Mouse (Mus musculus): ENCODE results near the gene Sds.
"Not testable (repeated sequence)": the region's sequence is repeated elsewhere in the genome, so short reads cannot be mapped to it uniquely, and the experiment has no call there.

Gene Sds

GRCm38 (mm10) chr5:120487844-120488243 lies 11.5 kb downstream of the Sds start:
- no peak for DNase-seq (ENCODE audit: low read depth, low spot score)

DNA sequence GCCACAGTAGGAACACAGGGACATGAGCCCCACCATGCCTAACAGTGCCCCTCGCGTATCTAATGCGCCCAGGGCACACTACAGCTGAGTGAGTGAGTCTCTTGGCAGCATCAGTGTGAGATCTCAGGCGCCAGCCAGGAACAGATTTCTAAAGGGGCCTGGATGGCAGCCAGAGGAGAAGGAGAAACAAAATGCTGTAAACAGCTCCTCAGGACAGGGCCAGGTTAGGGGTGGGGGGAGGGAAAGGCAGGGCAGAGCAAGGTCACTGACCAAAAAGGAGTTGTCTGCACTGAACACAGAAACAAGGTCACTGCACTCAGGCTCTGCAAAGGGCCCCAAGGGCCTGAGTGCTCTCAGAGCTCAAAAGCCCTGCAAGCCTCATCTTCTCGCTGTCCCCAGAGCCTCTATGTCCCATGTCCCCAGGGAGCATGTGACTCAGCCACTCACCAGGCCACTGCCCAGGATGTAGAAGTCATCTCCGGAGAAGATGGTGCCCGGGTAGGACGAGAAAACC lies 14.4 kb downstream of the Sds start:
- no peak for DNase-seq (ENCODE audit: low read depth, low spot score)

DNA sequence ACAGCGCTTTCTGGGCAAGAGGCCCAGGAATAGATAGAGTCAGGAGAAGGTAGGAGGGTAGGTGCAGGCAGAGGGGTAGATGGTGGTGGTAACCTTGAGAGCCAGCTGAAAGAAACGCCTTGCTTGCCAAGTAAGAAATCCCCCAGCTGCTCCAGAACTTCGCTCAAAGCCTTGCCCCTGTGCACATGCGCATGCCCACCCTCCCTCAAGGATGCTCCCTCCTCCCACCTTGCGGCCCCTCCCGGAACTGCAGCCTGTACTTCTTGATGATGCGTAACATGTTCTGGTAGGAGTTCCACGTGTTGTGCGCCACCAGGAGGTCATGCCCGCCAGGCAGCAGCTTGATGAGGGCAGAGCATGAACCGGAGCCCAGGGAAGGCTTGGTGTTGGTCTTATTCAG lies 16.1 kb downstream of the Sds start:
- DNase-seq (ENCODE audit: low read depth, low spot score) = peak; percentile 77

GRCm38 (mm10) chr5:120493440-120493839 lies 17.1 kb downstream of the Sds start:
- no peak for DNase-seq (ENCODE audit: low read depth, low spot score)

- DNase-seq (ENCODE audit: low read depth, low spot score) = no peak
Observed at GRCm38 (mm10) chr5:120493873-120494395, 17.6 kb downstream of the Sds start.

- no peak for DNase-seq (ENCODE audit: low read depth, low spot score)
Observed at GRCm38 (mm10) chr5:120495064-120495702, 18.9 kb downstream of the Sds start.

DNA sequence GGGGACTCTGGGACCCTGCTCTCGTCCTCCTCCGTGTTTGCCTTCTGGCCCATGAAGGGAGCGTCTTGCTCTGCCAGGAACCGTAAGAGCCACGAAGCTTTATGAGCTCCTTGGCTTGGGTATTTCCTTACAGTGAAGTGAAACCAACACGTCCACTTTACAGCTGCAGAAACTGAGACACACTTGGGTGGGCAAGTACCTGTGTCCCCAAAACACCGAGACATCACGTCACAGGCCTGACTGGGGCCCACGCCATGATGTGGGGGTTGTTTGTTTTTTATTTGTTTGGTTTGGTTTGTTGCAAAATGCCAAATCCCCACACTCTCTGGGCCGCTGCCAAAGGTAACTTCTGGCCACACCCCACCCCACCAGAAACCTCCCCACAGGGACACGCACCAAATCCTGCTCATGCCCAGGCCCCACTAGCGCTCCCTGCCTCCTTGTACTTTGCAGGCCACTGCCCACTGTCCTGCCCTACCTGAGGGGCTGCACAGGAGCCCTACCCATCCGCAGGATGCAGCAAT lies 19.4 kb downstream of the Sds start:
- no peak for DNase-seq (ENCODE audit: low read depth, low spot score)

DNA sequence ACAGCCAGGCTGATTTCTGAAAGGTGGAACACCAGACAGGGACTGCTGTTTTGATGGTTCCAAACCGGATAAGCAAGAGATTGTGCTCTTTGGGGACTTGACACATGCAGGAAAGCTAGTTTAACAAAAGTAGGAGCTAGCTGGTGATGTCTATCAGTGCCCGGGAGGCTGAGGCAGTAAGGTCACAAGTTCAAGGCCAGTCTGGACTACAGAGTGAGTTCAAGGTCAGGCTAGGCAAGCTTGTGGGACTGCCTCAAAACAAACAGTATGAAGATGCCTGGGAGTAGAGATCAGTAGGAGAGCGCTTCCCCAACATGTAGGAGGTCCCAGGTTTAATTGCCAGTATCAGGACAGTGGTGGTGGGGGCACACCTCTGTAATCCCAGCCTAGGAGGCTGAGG lies 20.7 kb downstream of the Sds start:
- DNase-seq (ENCODE audit: low read depth, low spot score) = no peak

- DNase-seq (ENCODE audit: low read depth, low spot score) = no peak
Observed at GRCm38 (mm10) chr5:120499202-120499601, 22.9 kb downstream of the Sds start.

DNA sequence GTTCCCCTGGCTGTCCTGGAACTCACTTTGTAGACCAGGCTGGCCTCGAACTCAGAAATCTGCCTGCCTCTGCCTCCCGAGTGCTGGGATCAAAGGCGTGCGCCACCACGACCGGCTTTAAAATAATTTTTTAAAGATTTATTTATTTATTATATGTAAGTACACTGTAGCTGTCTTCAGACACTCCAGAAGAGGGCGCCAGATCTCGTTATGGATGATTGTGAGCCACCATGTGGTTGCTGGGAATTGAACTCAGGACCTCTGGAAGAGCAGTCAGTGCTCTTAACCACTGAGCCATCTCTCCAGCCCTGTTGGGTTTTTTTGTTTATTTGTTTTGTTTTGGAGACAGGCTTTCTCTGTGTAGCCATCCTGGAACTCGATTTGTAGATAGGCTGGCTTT lies 24.3 kb downstream of the Sds start:
- not testable (repeated sequence) for DNase-seq (ENCODE audit: low read depth, low spot score)

GRCm38 (mm10) chr5:120502147-120502621 lies 25.9 kb downstream of the Sds start:
- no peak for DNase-seq (ENCODE audit: low read depth, low spot score)

- DNase-seq (ENCODE audit: low read depth, low spot score) = no peak
Observed at GRCm38 (mm10) chr5:120502675-120503143, 26.4 kb downstream of the Sds start.

DNA sequence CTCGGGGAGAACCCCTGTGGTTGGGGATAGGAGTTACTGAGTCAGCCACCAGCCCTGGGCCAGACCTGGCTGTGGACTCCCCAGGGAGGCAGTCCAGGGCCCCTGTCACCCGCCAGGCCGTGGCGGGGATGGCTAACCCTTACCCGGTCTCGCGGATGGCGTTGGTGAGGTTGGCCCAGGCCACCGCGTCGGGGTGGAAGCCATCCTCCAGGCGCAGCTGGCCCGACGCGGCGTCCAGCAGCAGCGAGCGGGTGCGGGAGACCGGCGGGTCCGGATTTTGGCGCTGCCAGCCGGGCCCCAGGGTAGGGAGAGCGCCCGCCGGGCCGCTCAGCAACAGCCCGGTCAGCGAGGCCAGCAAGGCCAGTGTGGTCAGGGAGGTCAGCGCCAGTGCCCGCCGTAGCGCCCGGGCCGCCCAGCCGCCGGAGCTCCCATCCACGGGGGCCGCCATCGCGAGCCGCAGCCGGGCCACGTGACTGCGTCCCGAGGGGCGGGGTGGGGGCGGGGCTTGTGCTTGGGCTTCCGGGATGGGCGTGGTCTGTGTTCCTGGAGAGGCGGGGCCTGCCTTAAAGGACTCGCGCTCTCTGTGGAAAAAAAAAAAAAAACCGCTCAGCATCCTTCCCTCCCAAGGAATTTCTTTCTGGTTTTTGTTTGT lies 26.9 kb downstream of the Sds start, which contains the start of gene Plbd2:
Gene Plbd2 (minus strand): TSS at position 482 of the 652 bp plus-strand sequence.
- DNase-seq (ENCODE audit: low read depth, low spot score) = peak; percentile 42

GRCm38 (mm10) chr5:120505368-120505767 lies 29.0 kb downstream of the Sds start:
- peak; percentile 67 for DNase-seq (ENCODE audit: low read depth, low spot score)

DNA sequence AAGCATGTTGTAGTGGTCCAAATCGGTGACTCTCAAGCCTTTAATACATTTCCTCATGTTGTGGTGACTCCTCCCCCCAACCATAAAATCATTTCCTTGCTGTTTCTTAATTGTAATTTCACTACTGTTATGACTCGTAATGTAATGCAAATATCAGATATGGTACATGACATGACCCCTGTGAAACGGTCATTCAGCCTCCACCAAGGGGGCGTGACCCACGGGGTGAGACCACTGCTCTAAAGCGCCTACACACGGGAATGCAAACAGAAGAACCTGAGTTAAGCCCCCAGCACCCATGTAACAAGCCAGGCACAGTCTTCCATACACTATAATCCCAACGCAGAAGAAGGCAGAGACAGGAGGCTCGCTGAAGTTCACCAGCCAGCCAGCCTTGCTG lies 29.5 kb downstream of the Sds start:
- DNase-seq (ENCODE audit: low read depth, low spot score) = no peak

GRCm38 (mm10) chr5:120506490-120506889 lies 30.2 kb downstream of the Sds start:
- DNase-seq (ENCODE audit: low read depth, low spot score) = no peak

- no peak for DNase-seq (ENCODE audit: low read depth, low spot score)
Observed at GRCm38 (mm10) chr5:120507311-120507710, 31.0 kb downstream of the Sds start.

DNA sequence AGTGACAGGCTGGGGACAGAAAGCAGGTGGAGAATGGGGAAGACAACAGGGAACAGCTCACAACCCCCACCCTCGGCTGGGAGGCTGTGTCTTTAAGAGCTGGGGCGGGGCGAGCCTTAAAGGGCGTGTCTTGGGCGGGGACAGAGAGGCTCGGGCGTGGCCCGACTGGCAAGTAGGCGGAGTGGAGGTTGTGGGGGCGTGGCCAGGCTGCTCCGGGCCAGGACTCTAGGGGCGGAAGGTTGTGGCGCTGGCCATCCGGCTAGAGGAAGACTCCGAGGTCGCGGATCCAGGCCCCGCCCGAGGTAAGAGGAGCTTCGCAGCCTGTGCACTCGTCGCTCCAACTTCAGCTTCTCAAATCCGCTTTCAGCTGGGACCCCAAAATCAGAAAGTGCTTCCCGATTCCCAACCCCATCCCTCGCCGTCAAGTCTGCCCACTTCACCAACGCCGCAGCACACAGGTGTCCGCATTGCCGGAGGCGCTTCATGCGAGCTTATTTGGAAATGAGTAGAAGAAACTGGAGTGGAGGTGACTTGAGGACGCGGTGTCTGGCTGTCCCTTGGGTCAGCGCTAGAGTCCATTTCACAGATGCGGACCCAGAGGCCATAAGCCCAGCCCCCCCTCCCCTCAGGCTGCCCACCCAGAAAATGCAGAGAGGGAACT lies 34.8 kb downstream of the Sds start, which contains the start of gene Slc8b1:
Gene Slc8b1 (plus strand): TSS at position 187 of the 661 bp plus-strand sequence.
- DNase-seq (ENCODE audit: low read depth, low spot score) = peak; percentile 79

- DNase-seq (ENCODE audit: low read depth, low spot score) = no peak
Observed at GRCm38 (mm10) chr5:120511643-120512220, 35.4 kb downstream of the Sds start.

- DNase-seq (ENCODE audit: low read depth, low spot score) = peak; percentile 71
Observed at GRCm38 (mm10) chr5:120512911-120513555, 36.7 kb downstream of the Sds start.
